Mouse (Mus musculus) erythroblast, embryonic 14.5 days (primary cell): ENCODE results near the gene Comp. TPM values are rescaled to one million over a fixed set of nuclear protein-coding genes. Genes with fewer than 3 reads are reported as not detected.

Experiments used
- H3K27me3 ChIP-seq: 2 replicates; pipeline ENCODE4 v1.6.1; 2012; ENCODE audit warnings: inconsistent platforms; ENCODE audit not compliant: control insufficient read depth
- H3K36me3 ChIP-seq: 2 replicates; pipeline ENCODE4 v1.6.1; 2012; ENCODE audit warnings: mild to moderate bottlenecking, inconsistent platforms; ENCODE audit not compliant: control insufficient read depth
- H3K4me1 ChIP-seq: 2 replicates; pipeline ENCODE4 v1.6.1; 2012; ENCODE audit warnings: inconsistent platforms; ENCODE audit not compliant: control insufficient read depth
- H3K4me3 ChIP-seq: replicated peaks from 2 replicates; pipeline ENCODE3; 2012; ENCODE audit warnings: moderate library complexity, mild to moderate bottlenecking, inconsistent platforms
- H3K9me3 ChIP-seq: 2 replicates; pipeline ENCODE4 v1.6.1; 2012; ENCODE audit warnings: low read length, inconsistent platforms, mixed read lengths; ENCODE audit not compliant: control insufficient read depth
- GATA1 ChIP-seq: IDR thresholded peaks from 2 replicates; pipeline ENCODE4 v1.6.1; 2012; ENCODE audit warnings: low read length, inconsistent platforms, mixed read lengths
- TAL1 ChIP-seq: IDR thresholded peaks from 3 replicates; pipeline ENCODE4 v1.6.1; 2012; ENCODE audit warnings: low read length, inconsistent platforms, mixed read lengths
- polyA plus RNA-seq: library from polyadenylated mRNA; stranded (reverse); fragments of >175 nt; gene quantifications from 2 replicates; pipeline ENCODE4 v1.2.3, GENCODE M21; 2012

The Comp gene
- not detected in 2 replicates for polyA plus RNA-seq

- H3K4me3 ChIP-seq, result peak within 1 kb of the TSS; percentile 38
- TF ChIP-seq GATA1 (no peak), TAL1 (no peak)
- H3K27me3 ChIP-seq, result peaks cover 91% of the 10 kb centered on the region
- peaks cover 42% of the 10 kb centered on the region for H3K4me1 ChIP-seq
- H3K36me3 ChIP-seq, result no peaks in the 10 kb centered on the region
- H3K9me3 ChIP-seq, result peaks cover 36% of the 10 kb centered on the region
These were observed at the start of gene Comp for GRCm38 (mm10) chr8:70373397-70374317. Comp (plus strand) TSS chr8:70373558.

DNA sequence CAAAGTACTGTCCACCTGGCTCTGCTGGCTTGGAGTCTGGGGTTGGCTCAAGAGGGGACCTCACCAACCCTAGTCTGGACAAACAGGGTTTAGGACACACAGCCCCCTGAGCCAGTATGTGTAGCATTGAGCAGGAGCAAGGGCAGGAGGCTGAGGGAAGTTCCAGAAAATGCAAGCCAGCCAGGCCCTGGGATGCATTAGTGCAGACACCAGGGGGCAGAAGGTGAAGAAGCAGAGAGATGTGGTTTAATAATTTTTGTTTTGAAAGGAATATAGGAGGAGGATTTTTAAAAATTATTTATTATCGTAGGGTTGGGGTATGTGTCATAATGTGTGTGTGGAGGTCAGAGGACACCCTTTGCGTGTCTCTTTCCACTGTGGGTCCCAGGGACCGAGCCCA is 49.6 kb upstream of the Comp start:
- peaks cover 2% of the 10 kb centered on the region; the same call in 1 of the 2 replicates for H3K27me3 ChIP-seq
- TF ChIP-seq GATA1 (no peak), TAL1 (no peak)
- H3K4me1 ChIP-seq, result peaks cover 23% of the 10 kb centered on the region
- H3K36me3 ChIP-seq, result no peaks in the 10 kb centered on the region; the same call in 1 of the 2 replicates
- H3K4me3 ChIP-seq, result no peak overlapping the region
- H3K9me3 ChIP-seq, result peaks cover 2% of the 10 kb centered on the region; the same call in 1 of the 2 replicates

DNA sequence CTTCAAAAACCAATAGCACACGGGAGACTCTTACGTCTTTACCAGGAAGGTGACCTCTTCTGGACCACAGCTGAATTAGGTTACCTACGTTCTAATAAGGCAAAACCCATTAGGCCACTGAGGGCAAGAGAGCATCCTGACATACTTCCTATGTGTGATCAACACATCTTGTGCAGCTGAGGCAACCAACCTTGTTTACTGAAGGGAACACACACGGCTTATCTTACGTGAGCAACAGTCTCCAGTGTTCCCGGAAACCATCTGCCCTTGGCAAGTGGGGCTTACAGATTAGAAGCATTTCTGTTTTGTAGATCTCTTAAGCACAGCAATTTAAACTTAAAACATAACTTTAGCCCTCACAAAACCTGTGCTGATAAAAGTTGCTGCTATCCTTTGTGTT is 45.8 kb upstream of the Comp start:
- TF ChIP-seq TAL1, result peak; percentile 77
- peak; percentile 77 for TF ChIP-seq GATA1
- peaks cover 8% of the 10 kb centered on the region for H3K27me3 ChIP-seq
- H3K36me3 ChIP-seq, result peaks cover 29% of the 10 kb centered on the region
- peaks cover 53% of the 10 kb centered on the region for H3K4me1 ChIP-seq
- H3K4me3 ChIP-seq, result no peak overlapping the region
- H3K9me3 ChIP-seq, result peaks cover 12% of the 10 kb centered on the region

- Histone ChIP-seq H3K4me3 (no peak within 1 kb of the TSS), H3K9me3 (peaks cover 19% of the 10 kb centered on the region), H3K27me3 (peaks cover 8% of the 10 kb centered on the region), H3K4me1 (peaks cover 52% of the 10 kb centered on the region), H3K36me3 (peaks cover 47% of the 10 kb centered on the region)
- TF ChIP-seq TAL1 (no peak), GATA1 (no peak)
These were observed 44.1 kb upstream of the Comp start, which contains the start of gene Gdf1 for GRCm38 (mm10) chr8:70329124-70329834. Gdf1 (plus strand) TSS chr8:70329817.

- peaks cover 52% of the 10 kb centered on the region for H3K4me1 ChIP-seq
These were observed 43.3 kb upstream of the Comp start for GRCm38 (mm10) chr8:70329835-70330740.

DNA sequence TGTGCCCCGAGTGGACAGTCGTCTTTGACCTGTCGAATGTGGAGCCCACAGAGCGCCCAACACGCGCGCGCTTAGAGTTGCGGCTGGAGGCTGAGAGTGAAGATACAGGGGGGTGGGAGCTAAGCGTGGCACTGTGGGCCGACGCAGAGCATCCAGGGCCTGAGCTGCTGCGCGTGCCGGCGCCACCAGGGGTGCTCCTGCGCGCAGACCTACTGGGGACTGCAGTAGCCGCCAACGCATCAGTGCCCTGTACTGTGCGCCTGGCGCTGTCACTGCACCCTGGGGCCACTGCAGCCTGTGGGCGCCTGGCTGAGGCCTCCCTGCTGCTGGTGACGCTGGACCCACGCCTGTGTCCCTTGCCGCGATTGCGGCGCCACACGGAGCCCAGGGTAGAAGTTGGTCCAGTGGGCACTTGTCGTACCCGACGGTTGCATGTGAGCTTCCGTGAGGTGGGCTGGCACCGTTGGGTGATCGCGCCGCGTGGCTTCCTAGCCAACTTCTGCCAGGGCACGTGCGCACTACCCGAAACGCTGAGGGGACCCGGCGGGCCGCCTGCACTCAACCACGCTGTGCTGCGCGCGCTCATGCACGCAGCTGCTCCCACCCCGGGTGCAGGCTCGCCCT is 42.5 kb upstream of the Comp start:
- H3K9me3 ChIP-seq, result peaks cover 19% of the 10 kb centered on the region
- no peak overlapping the region for H3K4me3 ChIP-seq
- H3K4me1 ChIP-seq, result peaks cover 49% of the 10 kb centered on the region
- TF ChIP-seq GATA1, result no peak
- TF ChIP-seq TAL1, result no peak
- peaks cover 63% of the 10 kb centered on the region for H3K36me3 ChIP-seq
- H3K27me3 ChIP-seq, result peaks cover 8% of the 10 kb centered on the region

More at GRCm38 (mm10) chr8:70329835-70330740, 43.3 kb upstream of the Comp start:
- Histone ChIP-seq H3K4me3 (no peak overlapping the region), H3K36me3 (peaks cover 55% of the 10 kb centered on the region), H3K9me3 (peaks cover 19% of the 10 kb centered on the region), H3K27me3 (peaks cover 8% of the 10 kb centered on the region)
- TF ChIP-seq GATA1 (no peak), TAL1 (no peak)

- TF ChIP-seq TAL1 (no peak), GATA1 (no peak)
- Histone ChIP-seq H3K4me3 (no peak overlapping the region), H3K36me3 (peaks cover 69% of the 10 kb centered on the region), H3K27me3 (peaks cover 8% of the 10 kb centered on the region), H3K4me1 (peaks cover 47% of the 10 kb centered on the region), H3K9me3 (peaks cover 19% of the 10 kb centered on the region)
These were observed 41.8 kb upstream of the Comp start for GRCm38 (mm10) chr8:70331526-70331925.
